Mouse (Mus musculus) cerebellum, postnatal 10 days (tissue): ENCODE data around the gene Fbxw11.

Experiments used
- DNase-seq, 2 experiments: peaks; one replicate each; pipeline ENCODE4 v3.0.0; 2021; ENCODE audit warnings: mixed read lengths in 2 of 2

Gene Fbxw11

GRCm38 (mm10) chr11:32625677-32626076 lies 16.8 kb upstream of the Fbxw11 start:
- DNase-seq: peak; percentile 79 to 83

- no peak for DNase-seq
These were observed 16.4 kb upstream of the Fbxw11 start for GRCm38 (mm10) chr11:32626079-32626478.

- DNase-seq: no peak
These were observed 14.6 kb upstream of the Fbxw11 start for GRCm38 (mm10) chr11:32627900-32628299.

GRCm38 (mm10) chr11:32629713-32630211 lies 12.8 kb upstream of the Fbxw11 start:
- DNase-seq: no peak

GRCm38 (mm10) chr11:32632671-32633070 lies 9.9 kb upstream of the Fbxw11 start:
- DNase-seq: no peak

DNA sequence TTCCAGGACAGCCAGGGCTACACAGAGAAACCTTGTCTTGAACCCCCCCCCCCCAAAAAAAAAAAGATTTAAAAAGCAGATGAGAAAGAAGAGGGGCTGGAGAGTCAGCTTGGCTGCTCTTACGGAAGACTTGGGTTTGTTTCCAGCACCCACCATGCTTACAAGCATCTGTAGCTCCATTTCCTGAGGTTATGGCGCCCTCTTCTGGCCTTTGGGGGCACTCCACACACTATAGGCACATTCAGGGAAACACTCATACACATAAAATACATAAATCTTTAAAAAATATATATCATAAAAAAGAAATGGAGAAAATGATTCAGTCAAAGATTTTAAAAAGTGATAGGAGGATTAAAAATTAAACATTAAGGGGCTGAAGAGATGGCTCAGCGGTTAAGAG lies 9.0 kb upstream of the Fbxw11 start:
- no peak for DNase-seq

- DNase-seq: no peak
These were observed 8.4 kb upstream of the Fbxw11 start for GRCm38 (mm10) chr11:32634143-32634542.

GRCm38 (mm10) chr11:32634842-32635241 lies 7.7 kb upstream of the Fbxw11 start:
- no peak for DNase-seq

GRCm38 (mm10) chr11:32636275-32636674 lies 6.2 kb upstream of the Fbxw11 start:
- DNase-seq: no peak

DNA sequence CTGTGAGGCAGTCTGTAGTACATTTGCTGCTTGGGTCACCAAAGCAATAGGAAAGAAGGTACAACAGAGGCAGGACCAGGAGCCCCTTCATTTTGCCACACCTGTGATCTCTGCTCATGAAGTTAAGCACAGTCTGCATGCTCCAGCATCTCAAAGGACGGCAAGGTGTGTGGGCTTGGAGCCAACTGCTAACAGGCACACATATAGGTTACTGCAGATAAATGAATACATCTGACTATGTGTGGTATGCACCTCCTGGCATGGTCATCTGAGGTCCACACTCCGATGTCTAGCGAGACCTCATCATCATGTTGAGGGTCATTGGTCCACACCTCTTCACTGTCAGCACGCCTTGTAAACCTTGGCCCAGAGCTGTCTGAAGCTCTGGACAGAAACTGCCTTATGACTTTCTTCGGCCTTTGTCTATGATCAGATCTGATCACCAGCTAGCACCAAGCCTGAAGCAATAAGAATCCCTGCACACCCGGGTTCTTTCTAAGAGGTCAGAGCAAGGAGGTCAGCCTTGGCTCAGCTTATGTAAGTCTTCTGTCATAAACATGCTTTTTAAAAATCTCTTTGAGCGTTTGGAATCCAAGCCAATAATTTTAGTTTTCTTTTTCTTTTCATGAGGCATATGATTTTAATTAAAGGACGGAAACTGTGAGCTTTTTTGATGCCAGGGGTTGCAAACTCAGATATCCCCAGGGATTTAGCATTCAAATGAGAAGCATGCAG lies 3.8 kb upstream of the Fbxw11 start:
- DNase-seq: no peak

DNA sequence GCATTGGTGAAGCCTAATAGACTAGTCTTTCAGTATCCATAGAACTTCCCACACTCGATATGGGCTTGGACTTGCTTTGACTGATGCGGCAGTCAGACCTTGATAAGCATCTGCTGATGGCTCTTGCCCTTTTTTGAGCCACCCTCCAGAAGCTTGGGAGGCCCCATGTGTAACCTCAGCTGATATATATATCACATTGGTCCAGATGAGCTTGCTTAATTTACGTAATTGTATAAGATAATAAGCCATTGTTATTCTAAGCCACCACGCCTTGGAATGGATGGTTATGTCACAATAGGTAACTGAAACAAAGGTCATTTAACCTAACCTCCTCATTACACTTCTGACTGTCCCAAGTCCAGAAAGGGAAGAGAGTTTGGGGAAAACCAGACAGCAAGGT lies 1.9 kb upstream of the Fbxw11 start:
- DNase-seq: no peak

GRCm38 (mm10) chr11:32642899-32643886 lies 669 bp downstream of the Fbxw11 start:
- DNase-seq: peak; percentile 80

DNA sequence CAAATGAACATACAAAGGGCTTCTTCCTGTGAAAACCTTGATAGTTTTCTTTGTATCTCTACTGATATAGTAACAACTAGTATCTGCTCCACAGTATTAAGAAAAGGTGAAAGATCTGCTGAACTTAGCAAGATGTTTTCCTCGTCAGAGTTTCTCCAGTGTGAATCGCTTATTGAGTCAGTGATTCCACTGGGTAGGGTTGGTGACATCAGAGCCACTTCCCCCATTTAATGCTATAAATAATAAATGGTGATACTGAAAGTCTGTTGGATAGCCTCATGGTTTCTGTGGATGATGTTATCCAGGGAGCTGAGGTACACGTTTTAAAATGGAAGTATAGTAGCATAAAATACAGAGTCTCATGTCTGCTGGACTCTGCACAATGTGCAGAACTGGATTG lies 1.5 kb downstream of the Fbxw11 start:
- DNase-seq: no peak

GRCm38 (mm10) chr11:32647265-32647664 lies 4.7 kb downstream of the Fbxw11 start:
- no peak for DNase-seq

- no peak for DNase-seq
These were observed 7.8 kb downstream of the Fbxw11 start for GRCm38 (mm10) chr11:32650236-32650749.

GRCm38 (mm10) chr11:32650893-32651590 lies 8.5 kb downstream of the Fbxw11 start:
- peak; percentile 28 to 38 for DNase-seq

- no peak for DNase-seq
These were observed 9.2 kb downstream of the Fbxw11 start for GRCm38 (mm10) chr11:32651723-32652122.

DNA sequence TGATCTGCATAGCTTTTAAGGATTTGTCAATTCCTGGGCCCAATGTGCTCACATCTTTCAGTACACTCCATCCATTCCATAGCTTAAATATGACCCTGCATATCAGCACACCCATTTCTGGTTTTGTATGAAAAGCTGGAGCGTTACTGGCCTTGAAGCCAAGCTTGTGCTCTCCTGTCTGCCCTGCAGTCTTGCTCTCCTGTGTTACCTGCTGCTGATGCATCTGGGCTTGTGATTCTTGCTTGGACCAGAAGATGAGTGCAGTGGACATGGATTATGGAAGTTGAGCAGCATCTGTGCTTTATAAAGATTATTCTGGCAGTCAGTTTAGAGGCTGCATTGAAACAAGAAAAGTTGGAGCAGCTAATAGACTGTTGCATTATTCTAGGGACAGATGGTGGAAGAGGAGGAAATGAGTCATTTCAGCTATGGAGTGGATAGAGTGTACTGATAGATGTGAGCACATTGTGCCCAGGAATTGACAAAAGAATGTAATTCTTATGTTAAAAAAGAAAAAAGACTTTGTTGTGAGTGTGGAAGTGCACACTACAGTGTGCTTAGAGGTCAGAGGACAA lies 19.6 kb downstream of the Fbxw11 start:
- DNase-seq: no peak

- no peak for DNase-seq
These were observed 23.1 kb downstream of the Fbxw11 start for GRCm38 (mm10) chr11:32665639-32666038.

- peak; percentile 76 for DNase-seq
These were observed 24.5 kb downstream of the Fbxw11 start for GRCm38 (mm10) chr11:32666983-32667382.

DNA sequence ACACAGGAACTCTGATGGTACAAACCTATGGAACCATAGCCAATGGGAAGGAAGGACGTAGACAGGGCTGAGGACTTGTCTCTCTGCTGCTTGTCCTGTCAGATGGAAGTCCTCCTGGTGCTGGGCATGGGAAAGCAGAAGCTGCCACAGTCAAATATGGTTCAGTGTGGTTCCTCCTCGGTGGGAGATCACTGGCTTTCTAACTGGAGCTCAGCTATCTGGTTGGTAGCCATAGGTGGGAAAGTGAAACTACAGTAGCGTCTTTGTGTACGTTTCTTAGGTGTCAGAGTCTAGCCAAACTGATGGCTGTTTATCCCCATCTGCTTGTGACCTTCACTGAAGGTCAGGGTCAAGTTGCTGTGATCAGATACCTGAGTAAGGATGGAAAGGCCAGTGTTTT lies 29.0 kb downstream of the Fbxw11 start:
- DNase-seq: no peak

- DNase-seq: peak in 1 of 2 experiments; percentile 42
These were observed 34.3 kb downstream of the Fbxw11 start for GRCm38 (mm10) chr11:32676777-32677176.
